Mouse (Mus musculus): ENCODE data around the gene Sipa1l1. TPM values are rescaled to one million over a fixed set of nuclear protein-coding genes. Genes with fewer than 3 reads are reported as not detected.

The Sipa1l1 gene
- total RNA-seq, 2 experiments from 2014 or later: 26.9 to 29.9 TPM

DNA sequence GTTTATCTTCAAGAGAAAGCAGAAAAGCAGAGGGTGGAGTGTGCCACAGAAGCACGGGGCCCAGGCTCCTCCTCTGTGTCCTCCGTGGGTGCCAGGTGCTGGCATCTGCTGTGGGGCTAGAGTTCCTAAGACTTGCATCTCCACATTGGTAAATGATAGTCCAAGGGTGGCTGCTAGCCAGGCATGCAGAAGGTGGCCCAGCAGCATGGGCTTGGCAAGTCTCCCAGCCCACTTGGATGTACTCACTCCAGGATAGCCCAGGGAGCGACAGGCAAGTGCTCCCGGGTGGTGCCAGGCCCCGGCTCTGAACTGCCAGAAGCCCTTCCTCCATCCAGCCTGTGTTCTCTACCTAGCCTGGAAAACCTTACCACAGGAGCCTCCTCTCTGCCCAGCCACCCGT lies 239.4 kb downstream of the Sipa1l1 start:
- no peak for ATAC-seq (replicated peaks; ENCODE audit: poor library complexity)

DNA sequence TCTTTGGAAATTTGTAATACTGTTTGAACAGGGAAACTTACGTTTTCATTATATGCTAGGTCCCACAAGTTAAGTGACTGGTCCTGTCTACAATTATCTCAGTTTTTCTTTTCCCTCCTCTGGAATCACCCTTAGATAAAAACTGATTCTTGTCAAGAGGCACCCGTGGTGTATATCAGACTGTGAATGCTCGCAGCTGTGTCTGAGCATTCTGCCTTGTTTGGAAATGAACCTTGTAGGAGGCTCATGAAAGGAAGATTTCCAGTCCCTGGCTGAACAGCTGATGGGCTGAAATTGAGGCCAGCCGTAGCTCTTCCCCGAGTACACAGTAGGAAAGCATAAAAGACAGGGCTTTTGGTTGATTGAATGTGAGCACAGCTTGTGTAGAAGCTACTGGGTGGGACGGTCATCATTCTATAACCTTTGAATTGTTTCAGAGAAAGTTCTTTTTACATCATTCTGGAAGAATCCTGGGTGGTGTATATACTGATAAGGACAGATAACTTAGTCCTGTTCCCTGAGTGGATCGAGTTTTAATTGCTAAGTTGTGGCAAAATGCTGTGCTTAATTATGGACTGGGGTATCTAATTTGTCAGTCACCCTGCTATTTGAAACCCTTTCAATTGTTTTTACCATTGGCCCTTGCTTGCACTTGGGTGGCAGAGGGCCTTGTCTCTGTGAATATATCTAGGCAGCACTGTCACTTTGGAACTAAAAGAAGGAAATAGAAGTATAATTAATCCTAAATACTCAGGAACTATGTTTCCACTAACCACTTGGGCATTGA lies 240.8 kb downstream of the Sipa1l1 start:
- ATAC-seq (replicated peaks; ENCODE audit: poor library complexity): no peak

DNA sequence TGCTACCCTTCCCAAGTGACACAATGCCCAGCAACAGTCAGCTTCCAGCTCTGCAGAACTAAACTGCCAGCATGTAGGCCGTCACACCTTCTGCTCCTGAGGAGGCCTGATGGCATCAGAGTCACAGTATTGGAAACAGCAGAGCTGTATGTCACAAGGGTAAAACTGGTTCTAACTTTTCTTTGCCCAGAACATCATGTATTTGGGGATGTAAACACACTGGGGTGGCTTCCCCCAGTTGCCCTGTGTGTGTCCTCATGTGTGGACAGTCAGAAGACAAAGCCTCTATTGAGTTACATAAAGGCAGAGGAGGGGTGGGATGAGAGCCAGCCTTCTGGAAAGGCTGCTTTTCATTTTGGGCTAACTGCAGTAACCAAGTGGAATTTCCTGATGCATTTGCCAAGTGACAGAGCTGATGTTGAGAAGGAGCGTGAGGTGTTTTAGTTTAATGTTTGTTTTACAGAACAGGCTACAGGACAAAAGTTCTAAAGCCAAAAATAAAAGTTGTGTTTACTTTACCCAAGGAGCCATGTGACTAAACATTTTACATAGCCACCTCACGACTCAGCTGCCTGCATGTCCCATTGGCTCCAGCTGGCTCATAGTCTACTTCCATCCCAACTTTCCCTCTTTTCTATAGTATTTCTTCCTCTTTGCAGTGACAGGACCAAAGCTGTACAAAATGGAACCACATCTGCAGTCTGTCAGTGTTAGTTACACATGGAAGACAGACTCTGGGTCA lies 243.3 kb downstream of the Sipa1l1 start:
- no peak for ATAC-seq (replicated peaks; ENCODE audit: poor library complexity)

DNA sequence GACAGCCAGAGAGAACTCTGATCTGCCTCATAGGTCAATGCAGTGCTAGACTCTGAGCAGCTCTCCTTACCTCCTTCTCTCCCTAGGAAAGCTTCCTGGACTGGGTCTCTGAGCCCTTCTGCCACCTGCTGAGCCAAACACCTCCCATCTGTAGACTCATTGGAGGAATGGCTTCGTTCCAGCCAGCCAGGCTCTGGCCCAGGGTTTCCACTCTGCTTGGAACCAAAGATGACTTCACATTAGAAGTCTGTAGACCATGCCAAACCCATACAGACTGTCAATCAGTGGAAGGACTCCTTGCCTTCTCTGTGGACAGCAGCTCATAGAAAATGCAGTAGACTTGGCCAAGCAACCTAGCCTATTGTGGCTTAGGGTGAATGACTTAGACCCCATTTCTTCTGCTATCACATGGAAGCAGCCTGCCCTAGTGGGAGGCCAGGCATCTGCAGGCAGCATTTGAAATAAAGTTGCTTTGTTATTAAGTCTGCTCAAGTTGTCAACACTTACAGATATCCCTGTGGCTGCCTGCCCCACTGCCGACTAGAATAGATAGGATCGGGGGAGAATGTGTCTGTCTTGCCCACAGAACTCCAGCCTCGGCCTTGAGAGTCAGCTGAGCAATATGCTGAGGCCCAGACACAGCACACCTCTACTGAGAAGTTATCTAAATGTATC lies 246.7 kb downstream of the Sipa1l1 start:
- ATAC-seq (replicated peaks; ENCODE audit: poor library complexity): no peak

DNA sequence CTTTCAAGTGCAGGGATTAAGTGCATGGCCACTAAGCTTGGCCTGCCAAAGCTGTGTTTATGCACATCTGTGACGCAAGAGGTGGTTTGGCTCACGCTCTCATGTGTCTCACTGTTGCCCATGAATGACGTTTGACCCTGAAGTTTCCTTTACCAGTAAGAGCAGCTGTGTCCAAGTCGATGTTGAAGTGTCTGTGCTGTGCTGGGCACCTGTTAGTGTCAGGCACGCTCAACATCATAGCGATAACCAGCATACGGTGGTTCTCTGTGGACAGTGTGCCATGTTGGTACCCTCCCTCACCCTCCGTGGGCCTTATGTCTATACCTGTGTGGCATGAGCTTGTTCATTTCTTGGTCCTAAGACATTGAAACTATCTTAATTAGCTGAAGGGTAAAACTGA lies 249.9 kb downstream of the Sipa1l1 start:
- no peak for ATAC-seq (replicated peaks; ENCODE audit: poor library complexity)

DNA sequence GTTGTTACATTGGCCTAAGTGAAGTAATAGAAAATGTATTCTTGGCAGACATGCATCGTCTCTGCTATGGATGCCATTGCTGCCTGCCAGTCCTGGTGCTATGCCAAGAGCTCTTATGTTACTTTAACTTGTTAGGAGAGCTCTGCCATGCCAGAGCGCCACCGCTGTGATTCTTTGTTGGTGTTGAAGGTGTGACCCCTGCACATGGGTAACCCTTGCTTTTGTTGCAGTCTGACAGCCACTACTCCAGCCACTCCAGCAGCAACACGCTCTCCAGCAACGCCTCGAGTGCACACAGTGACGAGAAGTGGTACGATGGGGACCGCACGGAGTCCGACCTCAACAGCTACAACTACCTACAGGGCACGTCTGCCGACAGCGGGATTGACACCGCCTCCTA lies 255.7 kb downstream of the Sipa1l1 start:
- ATAC-seq (replicated peaks; ENCODE audit: poor library complexity): no peak

DNA sequence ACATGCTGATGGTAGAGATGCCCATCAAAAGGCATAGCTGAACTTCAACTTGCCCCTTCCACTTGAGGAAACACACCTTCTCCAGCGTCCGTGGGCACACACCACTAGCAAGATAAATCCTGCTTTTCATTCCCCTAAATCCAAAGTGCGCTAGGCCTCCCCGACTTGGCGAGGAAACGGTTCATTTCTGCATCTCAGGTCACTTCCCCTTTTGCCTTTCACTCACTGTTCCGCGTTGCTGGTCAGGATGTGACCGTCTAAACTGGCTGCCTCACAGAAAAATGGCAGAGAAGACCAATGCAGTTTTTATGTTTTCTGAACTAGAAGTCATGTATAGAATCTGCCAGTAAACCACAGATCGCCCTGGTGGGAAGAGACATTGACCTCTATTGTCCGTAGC lies 256.7 kb downstream of the Sipa1l1 start:
- ATAC-seq (replicated peaks; ENCODE audit: poor library complexity): peak; percentile 48

DNA sequence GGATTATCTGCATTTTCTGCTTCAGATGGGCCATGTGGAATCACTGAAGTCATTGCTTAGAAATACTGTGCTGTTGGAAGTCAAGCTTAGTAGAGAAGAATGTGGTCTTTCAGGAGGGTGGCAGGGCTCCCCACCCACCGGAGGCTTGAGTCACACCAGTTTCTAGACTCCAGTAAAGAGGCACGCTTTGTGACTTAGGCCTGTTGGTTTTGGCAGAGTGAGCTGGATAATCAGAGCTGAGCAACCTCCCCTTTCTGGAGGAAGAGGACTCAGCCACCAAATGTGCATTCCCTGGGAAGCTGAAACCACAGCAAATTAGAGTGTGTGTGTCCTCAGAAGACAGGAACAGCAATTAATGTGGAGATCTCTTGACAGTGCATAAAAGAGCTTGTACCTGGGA lies 258.3 kb downstream of the Sipa1l1 start:
- no peak for ATAC-seq (replicated peaks; ENCODE audit: poor library complexity)

DNA sequence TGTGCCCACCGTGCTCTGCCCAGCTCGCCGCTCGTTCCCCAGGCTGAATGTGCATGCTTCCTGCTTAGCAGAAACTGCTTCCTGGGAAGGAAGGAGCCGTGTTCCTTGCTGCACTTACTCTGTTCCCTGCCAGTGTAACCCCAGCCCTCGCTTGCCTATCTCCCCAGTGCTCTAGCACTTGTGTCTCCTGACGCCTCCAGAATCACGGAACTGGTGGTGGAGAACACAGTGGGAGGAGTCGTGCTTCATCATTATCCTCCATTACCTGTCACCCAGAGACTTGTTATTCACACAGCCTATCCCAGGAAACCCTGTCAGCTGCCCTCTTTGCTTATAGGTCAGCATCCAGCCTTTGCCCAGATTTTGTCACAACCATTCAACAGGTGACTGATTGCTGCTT lies 259.3 kb downstream of the Sipa1l1 start:
- ATAC-seq (replicated peaks; ENCODE audit: poor library complexity): no peak

DNA sequence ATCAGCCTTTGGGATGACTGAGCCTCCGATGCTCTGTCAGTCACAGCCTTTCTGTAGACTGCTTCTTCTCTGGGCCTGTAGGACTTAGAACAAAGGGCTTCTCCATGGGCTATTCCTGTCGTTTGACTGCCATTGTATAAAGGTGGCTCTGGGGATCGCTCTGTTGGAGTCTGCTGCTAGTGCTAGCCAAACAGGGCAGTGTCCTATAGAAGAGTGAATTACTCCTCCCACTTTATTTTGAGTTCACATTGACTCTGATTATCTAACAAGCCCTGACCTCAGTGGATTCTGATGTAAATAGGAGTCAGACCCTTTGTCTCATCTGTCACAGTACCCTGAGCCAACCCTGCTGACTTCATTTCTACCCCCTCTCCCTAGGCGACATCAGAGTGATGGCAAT lies 264.2 kb downstream of the Sipa1l1 start:
- no peak for ATAC-seq (replicated peaks; ENCODE audit: poor library complexity)

DNA sequence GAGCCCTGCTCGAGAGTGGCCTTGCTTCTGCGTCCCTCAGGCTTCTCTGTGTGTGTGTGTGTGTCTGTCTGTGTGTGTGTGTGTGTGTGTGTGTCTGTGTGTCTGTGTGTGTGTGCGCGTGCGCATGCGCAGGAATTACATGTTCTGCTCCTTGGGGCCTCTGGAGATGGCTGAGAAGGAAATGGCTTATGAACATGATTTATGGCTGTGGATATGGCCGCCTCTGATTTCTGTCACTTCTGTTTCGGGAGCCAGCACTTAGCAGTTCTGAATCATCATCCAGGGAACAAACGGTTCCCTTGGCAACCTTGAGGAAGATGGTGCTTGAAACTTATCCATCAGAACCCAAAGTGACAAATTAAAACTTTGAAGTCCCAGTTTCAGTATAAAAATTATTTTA lies 265.5 kb downstream of the Sipa1l1 start:
- no peak for ATAC-seq (replicated peaks; ENCODE audit: poor library complexity)

DNA sequence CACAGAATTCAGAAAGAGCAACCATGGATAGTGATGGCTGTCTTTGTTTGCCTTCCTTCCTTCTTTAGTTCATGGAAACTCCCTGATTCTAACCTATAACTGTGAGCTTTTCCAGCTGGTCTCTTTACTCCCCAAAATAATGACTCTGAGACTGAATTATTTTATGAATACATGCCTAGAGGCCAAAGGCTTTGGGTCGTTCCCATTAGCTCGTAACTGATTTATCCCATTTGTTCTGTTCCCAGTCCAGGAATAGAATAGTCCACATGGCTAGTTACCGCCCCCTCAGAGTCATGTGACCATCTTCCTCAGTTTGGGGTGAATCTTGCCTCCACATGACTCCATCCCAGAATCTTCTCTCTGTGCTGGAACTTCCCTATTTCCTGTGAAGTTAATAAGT lies 272.4 kb downstream of the Sipa1l1 start:
- ATAC-seq (replicated peaks; ENCODE audit: poor library complexity): no peak

DNA sequence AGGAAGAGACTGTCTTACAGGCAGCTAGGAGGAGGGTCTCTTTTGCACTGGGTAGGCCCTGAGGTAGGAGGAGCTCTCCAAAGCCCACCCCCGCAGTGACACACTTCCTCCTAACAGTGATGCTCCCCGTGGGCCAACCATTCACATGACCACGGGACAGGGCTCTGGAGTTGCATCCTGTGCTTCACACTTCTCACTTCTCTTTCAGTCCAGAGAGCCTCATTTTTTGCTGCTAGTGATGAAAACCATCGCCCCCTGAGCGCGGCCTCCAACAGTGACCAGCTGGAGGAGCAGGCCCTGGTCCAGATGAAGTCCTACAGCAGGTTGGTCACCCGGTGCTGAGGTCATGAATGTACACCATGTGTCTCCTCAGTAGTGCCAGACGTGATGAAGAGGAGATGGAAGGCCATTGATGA lies 277.5 kb downstream of the Sipa1l1 start:
- peak; percentile 47; the same call in 1 of the 2 replicates for ATAC-seq (replicated peaks; ENCODE audit: poor library complexity)

DNA sequence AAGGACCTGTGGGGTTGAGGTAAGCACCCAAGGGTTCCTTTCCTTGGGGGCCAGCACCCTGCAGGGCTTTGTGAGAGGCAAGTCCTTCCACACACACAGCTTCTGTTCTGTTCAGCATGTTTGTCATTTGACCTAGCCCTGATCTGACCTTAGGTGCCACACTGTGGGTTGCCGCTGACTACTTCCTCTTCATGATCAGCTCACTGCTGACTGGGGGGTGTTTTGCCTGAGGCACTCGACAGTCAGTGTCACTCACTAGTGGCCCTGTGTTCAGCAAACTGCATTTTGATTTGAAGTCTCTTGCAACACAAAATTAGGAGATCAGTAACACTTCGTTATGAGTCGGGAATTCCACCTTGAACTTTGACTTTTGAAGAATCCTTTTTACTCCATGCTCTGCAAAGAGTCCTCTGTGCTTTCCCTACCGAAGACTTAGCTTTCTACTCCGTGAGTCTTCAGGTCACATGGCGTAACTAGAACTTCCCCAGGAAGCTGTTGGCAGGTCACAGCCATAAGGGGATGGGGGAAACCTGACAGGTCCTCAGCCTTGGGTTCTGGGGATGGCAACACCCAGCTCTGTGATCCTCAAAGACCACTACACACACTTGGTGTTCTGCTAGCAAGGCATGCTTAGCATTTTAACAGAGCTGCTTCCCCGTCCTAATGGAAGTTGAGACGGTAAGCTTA lies 279.2 kb downstream of the Sipa1l1 start:
- peak; percentile 83 for ATAC-seq (replicated peaks; ENCODE audit: poor library complexity)

DNA sequence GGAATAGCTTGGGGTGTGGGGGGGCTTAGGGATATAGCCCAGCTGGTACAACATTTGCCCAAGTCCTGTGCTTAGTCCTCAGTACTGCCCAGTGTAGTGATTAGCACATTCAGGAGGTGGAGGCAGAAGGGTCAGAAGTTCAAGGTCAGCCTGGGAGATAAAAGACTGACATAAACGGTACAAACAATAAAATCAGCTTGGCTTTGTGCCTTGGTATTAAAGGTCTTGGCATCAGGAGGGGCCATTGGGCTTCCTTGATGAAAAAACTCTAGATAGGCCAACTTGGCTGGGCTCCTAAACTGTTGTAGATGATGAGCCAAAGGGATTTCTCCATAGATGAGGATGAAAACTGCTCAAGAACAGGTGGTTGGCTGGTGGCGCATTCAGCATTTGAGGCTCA lies 283.3 kb downstream of the Sipa1l1 start:
- no peak for ATAC-seq (replicated peaks; ENCODE audit: poor library complexity)

DNA sequence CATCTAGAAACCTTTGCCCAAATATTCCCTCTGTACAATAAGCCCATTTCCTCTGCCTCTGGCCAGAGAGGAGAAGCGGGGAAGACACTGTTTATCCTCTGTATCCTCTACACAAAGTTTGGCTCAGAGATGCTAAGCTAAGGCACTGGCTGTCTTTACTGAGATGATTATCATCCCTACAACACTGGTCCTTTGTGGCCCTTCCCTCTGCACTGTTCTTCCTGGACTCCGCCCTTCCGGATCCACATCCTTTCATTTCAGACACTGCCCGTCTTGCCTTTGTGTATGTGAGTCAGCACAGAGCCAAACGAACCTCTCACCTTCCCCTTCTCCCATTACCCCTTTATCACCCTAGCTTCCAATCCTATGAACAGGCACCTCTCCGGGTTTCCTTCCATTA lies 285.3 kb downstream of the Sipa1l1 start:
- ATAC-seq (replicated peaks; ENCODE audit: poor library complexity): no peak

DNA sequence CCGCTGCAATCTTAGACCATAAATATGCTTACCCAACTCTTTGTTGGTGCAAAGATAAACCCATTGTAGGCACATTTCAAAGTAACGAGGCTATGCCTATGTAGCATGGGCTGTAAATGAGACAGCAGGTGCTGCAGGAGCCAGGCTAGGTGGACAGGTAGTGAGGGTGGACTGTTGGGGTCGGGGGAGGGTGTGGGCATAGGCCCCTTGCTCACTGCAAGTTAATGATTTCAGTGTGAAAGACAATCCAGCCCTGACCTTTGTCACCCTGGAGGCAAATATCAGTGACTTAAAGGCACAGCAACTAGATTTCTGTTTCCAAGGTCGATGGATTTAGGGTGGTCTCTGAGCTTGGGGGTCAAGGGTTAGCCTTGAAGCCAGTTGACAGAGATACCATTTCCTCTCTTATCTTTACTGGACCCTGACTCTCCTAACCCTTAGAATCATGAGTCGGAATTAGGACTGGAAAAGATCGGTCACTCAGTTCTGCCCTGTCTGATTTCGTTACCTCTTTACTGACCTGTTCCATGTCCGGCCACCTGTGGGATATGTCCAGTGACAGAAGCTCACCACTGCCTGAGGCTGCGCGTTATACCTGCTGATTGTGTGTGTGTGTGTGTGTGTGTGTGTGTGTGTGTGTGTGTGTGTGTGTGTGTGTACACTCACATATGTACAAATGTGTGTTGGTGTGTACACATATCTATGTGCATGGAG lies 286.7 kb downstream of the Sipa1l1 start:
- no peak for ATAC-seq (replicated peaks; ENCODE audit: poor library complexity)

DNA sequence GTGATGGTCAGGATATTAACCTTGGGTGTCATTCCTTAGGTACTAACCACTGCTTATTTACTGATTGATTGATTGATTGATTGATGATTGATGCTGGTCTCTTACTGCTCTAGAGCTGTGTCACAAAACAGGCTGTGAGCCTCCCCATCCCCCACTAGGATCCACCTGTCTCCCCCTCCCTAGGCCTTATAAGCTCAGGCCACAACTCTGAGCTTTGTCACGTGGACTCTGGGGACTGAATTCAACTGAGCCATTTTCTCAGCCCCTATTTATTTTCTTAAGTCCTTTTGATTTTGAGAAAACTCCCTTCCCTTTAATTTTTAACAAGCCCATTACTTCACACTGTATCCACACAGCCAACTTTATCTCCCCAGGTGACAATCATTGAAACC lies 287.3 kb downstream of the Sipa1l1 start:
- no peak for ATAC-seq (replicated peaks; ENCODE audit: poor library complexity)

DNA sequence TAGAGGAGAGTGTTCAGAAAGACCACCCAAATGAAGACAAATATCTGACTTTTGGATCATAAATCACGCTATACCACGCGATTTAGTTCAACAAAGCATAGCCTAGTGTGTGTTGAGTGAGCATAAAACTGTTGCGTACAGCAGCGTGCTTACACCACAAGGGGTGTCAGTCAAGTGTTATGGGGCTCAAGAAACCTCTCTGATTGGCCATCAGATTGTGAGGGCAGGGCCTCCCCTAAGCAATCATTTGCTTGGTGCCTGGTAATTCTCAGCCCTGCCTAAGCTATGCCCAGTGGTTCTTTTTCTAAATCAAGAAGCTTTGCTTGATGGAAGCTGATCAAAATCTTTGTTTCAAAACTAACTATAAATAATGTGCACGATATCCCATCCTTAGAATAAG lies 288.5 kb downstream of the Sipa1l1 start:
- no peak for ATAC-seq (replicated peaks; ENCODE audit: poor library complexity)

DNA sequence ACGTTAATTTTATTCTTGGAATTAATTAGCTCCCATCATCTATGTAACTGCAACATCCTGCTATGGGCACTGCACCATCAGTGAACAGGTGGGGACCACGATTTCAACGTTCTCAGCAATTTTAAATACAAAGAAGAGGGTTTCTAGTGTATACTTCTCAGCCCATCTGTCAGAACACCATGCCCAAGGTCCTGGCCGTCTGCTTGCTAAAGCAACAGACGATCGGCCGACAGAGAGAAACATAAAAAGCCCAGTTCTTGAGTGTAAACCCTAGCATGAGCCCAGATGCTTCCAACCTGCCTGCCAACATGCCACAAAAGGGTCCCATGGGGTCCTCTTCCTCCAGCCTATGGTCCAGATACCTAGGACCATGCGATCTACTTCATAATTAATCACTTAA lies 288.9 kb downstream of the Sipa1l1 start:
- ATAC-seq (replicated peaks; ENCODE audit: poor library complexity): no peak

DNA sequence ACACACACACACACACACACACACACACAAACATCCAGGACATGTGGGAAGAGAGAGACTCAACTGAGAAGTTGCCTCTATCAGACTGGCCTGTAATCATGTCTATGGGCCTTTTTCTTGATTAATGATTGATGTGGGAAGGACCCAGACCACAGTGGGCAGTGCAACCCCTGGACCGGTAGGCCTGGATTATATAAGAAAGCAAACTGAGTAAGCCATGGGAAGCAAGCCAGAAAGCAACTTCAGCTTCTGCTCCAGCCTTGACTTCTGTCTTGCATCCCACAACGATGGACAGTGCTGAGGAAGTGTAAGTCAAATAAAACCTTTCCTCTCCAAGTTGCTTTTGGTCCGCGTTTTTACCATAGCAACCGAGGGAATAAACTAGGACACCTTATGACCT lies 298.1 kb downstream of the Sipa1l1 start:
- no peak for ATAC-seq (replicated peaks; ENCODE audit: poor library complexity)
